Mouse (Mus musculus): ENCODE results near the gene Otud7a. TPM values are rescaled to one million over a fixed set of nuclear protein-coding genes. Genes with fewer than 3 reads are reported as not detected.

Gene Otud7a
- 0.14 TPM in 1 of 2 replicates, not detected in the other for polyA plus RNA-seq (2016; fragmentation: Nextera tagmentation; extraction: Ambion mirVana)

DNA sequence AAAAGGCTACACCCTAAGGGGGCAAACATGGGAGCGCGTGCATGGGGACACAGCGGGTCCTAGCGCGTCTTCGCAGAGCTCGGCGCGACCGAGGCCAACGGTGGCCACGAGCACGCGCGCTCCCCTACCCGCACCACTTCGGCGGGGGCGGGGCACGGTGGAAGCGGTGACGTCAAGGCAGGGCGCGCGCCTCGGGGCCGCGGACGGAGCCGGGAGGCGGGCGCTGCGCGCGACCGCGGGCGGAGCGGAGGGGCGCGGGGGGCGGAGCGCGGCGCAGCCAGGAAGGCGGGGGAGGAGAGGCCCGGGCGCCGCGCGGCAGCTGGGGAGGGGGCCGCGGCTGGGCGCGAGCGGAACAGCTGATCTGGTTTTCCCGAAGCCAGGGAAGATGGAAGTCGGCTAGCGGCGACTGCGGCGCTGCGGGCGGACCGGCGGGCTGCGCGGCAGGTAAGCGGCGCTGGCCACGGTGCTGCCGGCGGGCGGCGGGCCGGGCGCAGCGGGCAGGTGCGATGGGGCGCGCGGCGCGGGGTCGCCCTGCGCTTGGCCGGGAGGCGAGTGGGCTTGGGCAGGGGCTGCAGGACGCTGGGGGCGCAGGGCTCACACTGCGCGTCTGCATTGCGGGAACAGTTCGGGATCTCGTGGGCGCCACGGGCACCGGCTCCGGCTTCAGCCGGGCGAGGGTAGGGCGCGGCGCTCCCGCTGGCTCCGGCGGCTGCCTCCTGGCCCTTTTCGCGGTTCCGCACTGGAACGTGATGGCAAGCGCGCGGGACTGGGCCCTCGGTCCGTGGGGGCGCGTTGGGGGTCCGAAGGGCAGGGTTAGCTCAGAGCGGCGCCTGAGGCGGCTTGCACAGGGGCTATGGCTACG lies at the start of gene Otud7a:
Gene Otud7a, plus strand, starts transcription at position 268 of the 862 bp plus-strand sequence.
- no peak within 1 kb of the TSS for H3K27ac ChIP-seq
- no peaks in the 10 kb centered on the region for H3K9me3 ChIP-seq
- no peaks in the 10 kb centered on the region for H3K36me3 ChIP-seq
- peaks cover 10% of the 10 kb centered on the region; the same call in 1 of the 2 replicates for H3K4me1 ChIP-seq
- peak; percentile 78 for DNase-seq (ENCODE audit: low spot score)
- under 1% methylated on average over 112 of the region's 123 CpGs for WGBS
- H3K27me3 ChIP-seq (ENCODE audit: insufficient read depth, poor library complexity, severe bottlenecking), result peaks cover 33% of the 10 kb centered on the region
- H3K4me3 ChIP-seq, result peak within 1 kb of the TSS; percentile 71

DNA sequence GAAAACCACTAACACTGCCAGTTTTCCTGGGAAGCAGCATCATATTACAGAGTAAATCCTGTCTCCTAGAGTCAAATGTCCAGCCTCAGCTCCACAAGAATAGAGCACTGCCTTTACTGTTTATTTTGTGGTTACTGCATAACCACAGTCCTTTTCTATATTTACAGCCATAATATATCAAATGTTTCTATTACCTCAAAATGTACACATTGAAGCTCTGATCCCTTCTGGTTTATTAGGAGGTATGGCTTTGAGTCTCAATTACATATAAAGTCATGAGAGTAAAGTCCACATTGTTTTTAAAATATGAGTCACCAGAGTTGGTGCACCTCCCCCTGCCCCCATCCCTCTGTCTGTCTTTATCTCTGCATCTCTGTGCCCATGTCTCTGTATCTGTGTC lies 38.6 kb upstream of the Otud7a start:
- no peaks in the 10 kb centered on the region for H3K36me3 ChIP-seq
- H3K27ac ChIP-seq, result no peak overlapping the region
- no peak overlapping the region for H3K4me3 ChIP-seq
- no peak for DNase-seq (ENCODE audit: low spot score)
- H3K4me1 ChIP-seq, result no peaks in the 10 kb centered on the region
- H3K27me3 ChIP-seq (ENCODE audit: insufficient read depth, poor library complexity, severe bottlenecking), result no peaks in the 10 kb centered on the region
- H3K9me3 ChIP-seq, result no peaks in the 10 kb centered on the region

DNA sequence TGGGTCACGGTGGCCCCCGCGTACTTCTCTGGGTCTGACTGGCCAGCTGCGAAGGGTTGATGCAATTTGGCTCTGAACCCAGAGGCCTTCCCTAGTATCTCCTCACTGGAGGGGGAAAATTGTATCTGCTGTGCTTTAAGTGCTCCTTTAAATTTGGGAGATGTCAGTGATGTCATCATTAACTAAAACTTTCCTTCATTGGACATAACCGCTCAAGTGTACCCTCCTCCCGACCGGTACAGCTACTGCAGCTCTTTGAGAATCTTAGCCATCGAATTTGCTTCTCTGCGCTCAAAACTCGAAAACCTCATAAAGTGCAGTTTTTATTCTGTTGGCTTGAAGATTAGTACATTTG lies 772 bp downstream of the Otud7a start:
- H3K4me1 ChIP-seq, result peaks cover 10% of the 10 kb centered on the region; the same call in 1 of the 2 replicates
- H3K36me3 ChIP-seq, result no peaks in the 10 kb centered on the region
- 29% methylated on average over 10 of the region's 10 CpGs for WGBS
- H3K4me3 ChIP-seq, result peak overlapping the region; percentile 71
- no peak overlapping the region for H3K27ac ChIP-seq
- no peaks in the 10 kb centered on the region for H3K9me3 ChIP-seq
- H3K27me3 ChIP-seq (ENCODE audit: insufficient read depth, poor library complexity, severe bottlenecking), result peaks cover 33% of the 10 kb centered on the region
- DNase-seq (ENCODE audit: low spot score), result no peak

DNA sequence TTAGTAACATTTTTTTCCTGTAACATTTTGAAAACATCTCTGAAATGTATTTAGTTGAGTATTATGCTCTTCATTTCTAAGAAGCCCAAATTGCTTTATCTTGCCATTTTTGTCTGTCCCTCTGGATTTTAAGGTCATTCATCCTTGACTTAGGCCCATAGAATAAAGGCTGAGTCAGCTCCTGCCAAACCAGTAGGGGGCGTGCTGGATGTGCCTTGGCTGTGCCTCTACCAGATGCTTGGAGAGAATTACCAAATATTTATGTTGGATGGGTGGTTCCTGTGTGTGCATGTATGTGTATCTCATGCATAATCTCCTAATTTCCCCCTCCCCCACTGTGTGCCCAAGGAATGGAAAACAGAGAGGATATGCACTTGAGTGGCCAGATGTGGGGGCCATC lies 2.4 kb downstream of the Otud7a start:
- 26% methylated on average over 1 of the region's 1 CpGs for WGBS
- H3K9me3 ChIP-seq, result no peaks in the 10 kb centered on the region
- H3K36me3 ChIP-seq, result no peaks in the 10 kb centered on the region
- H3K27me3 ChIP-seq (ENCODE audit: insufficient read depth, poor library complexity, severe bottlenecking), result peaks cover 33% of the 10 kb centered on the region
- no peak overlapping the region for H3K27ac ChIP-seq
- no peak overlapping the region for H3K4me3 ChIP-seq
- peaks cover 10% of the 10 kb centered on the region; the same call in 1 of the 2 replicates for H3K4me1 ChIP-seq
- no peak for DNase-seq (ENCODE audit: low spot score)

DNA sequence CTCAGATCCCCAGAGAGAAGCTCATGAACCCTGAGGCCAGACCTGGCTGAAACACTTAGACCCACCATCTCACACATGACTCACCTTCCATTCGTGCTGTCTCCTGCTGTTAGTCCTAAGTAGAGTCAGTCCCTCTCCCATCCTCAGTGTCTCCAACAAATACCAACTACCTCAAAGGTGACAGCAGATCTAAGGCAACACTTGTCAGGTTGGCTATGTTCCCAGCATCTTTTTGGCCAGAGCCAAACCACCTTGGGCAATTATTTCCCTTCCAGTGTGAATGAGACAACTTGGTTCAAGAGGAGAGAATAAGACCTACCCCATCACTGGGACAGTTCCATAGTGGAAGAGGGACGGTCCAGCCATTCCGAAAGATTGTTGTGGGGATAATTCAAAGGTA lies 10.7 kb downstream of the Otud7a start:
- no peaks in the 10 kb centered on the region for H3K4me1 ChIP-seq
- H3K9me3 ChIP-seq, result no peaks in the 10 kb centered on the region
- 77% methylated on average over 3 of the region's 3 CpGs for WGBS
- DNase-seq (ENCODE audit: low spot score), result no peak
- no peaks in the 10 kb centered on the region for H3K27me3 ChIP-seq (ENCODE audit: insufficient read depth, poor library complexity, severe bottlenecking)
- H3K36me3 ChIP-seq, result no peaks in the 10 kb centered on the region
- H3K4me3 ChIP-seq, result no peak overlapping the region
- no peak overlapping the region for H3K27ac ChIP-seq

DNA sequence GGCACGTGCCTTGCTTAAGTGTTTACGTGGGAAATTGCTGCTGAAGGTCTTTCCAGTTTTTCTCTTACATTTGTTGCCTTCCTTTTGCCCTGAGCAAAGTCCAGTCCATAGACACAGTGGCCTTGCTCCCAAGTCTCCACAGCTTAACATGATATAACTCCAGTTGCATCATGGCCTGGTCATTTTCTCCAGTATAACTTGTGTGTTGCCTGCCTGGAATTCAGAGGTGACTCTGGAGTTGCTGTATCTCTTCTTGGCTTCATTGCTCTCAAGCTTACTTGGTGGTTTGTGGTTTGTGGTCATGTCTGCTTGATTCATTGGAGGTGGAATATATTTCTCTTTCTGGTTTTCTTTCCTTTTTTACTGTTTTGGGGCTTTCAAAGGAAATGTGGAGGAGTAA lies 17.7 kb downstream of the Otud7a start:
- Histone ChIP-seq H3K9me3 (no peaks in the 10 kb centered on the region), H3K36me3 (no peaks in the 10 kb centered on the region), H3K4me1 (no peaks in the 10 kb centered on the region), H3K27me3 (ENCODE audit: insufficient read depth, poor library complexity, severe bottlenecking) (no peaks in the 10 kb centered on the region), H3K27ac (no peak overlapping the region), H3K4me3 (no peak overlapping the region)
- WGBS, result 62% methylated on average over 2 of the region's 2 CpGs
- no peak for DNase-seq (ENCODE audit: low spot score)

DNA sequence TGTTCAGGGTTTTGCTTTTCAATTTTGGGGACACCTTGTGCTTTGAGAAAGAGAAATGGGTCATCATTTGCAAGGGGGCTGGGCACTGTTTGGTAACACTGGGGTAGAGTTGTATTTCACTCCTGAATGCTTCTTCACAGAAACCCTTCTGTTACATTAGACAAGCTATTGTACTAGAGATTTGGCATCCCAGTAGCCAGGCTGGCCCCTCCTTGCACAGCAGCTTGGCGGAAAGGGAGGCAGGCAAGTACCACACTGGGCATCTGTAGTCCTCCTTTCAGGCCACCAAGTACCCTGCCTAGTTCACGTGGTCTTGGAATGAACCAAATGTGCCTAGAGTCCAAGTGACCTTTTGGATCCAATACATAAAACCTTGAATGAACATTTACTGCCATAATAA lies 18.1 kb downstream of the Otud7a start:
- Histone ChIP-seq H3K27ac (no peak overlapping the region), H3K4me3 (no peak overlapping the region), H3K9me3 (no peaks in the 10 kb centered on the region), H3K27me3 (ENCODE audit: insufficient read depth, poor library complexity, severe bottlenecking) (no peaks in the 10 kb centered on the region), H3K4me1 (no peaks in the 10 kb centered on the region), H3K36me3 (no peaks in the 10 kb centered on the region)
- no peak for DNase-seq (ENCODE audit: low spot score)
- WGBS, result 73% methylated on average over 2 of the region's 2 CpGs

DNA sequence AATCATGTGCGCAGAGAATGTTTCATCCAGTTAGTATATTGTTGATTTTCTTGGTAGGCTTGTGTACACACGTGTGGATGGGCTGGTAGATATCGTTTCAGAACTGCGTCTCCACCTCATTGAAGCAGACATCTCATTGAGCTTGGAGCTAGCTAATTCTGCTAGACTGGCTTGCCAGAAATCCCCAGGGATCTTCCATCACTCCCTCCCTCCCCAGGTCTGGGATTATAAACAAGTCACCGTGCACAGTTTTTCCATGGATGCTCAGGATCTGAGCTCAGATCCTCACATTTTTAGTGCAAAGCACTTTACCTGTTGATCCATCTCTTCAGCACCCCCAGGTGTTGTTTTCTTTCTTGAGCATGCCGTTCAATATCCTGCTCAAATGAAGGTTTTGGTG lies 22.2 kb downstream of the Otud7a start:
- Histone ChIP-seq H3K36me3 (no peaks in the 10 kb centered on the region), H3K9me3 (no peaks in the 10 kb centered on the region), H3K4me1 (no peaks in the 10 kb centered on the region), H3K4me3 (no peak overlapping the region), H3K27me3 (ENCODE audit: insufficient read depth, poor library complexity, severe bottlenecking) (no peaks in the 10 kb centered on the region), H3K27ac (no peak overlapping the region)
- no peak for DNase-seq (ENCODE audit: low spot score)
- 82% methylated on average over 6 of the region's 6 CpGs for WGBS

DNA sequence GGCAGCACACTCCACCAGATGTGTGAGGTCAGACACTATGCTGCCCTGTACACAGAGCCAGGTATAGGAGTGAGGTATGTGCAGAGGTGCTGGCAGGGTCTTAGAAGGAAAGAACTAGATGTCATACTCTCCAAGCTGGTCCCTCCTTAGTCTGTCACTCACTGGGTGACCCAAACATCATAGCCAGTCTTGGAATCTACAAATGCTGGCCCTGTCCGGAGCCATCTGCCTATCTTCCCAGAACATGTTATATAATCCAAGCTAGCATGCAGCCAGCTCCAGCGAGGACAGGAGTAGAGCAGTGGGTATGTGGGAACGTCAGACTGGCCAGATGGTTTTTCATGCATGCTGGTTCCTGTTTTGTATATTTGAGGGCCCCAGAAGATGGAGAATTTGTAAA lies 23.7 kb downstream of the Otud7a start:
- 73% methylated on average over 3 of the region's 3 CpGs for WGBS
- H3K4me3 ChIP-seq, result no peak overlapping the region
- no peak overlapping the region for H3K27ac ChIP-seq
- no peak for DNase-seq (ENCODE audit: low spot score)
- H3K36me3 ChIP-seq, result no peaks in the 10 kb centered on the region
- H3K27me3 ChIP-seq (ENCODE audit: insufficient read depth, poor library complexity, severe bottlenecking), result no peaks in the 10 kb centered on the region
- H3K9me3 ChIP-seq, result no peaks in the 10 kb centered on the region
- H3K4me1 ChIP-seq, result no peaks in the 10 kb centered on the region

DNA sequence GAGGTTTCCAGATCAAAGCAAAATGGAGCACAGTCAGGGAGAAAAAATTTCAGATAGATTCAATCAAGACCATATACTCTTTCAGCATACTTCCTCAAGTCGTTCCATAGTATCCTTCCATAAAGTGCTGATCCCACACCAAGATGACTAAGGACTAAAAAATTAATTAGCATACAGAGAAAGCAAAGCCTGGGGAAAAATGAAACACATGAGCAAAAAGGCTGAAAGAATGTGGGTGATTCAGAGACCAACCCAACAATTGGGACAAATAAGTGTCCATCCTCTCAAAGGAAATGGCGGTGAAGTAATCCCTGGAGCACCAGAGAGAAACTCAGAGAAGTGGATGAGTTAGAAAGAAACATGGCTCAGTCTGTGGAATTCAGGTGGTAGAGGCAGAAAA lies 38.5 kb downstream of the Otud7a start:
- 81% methylated on average over 2 of the region's 2 CpGs for WGBS
- Histone ChIP-seq H3K4me1 (no peaks in the 10 kb centered on the region), H3K27me3 (ENCODE audit: insufficient read depth, poor library complexity, severe bottlenecking) (no peaks in the 10 kb centered on the region), H3K36me3 (no peaks in the 10 kb centered on the region), H3K4me3 (no peak overlapping the region), H3K27ac (no peak overlapping the region), H3K9me3 (no peaks in the 10 kb centered on the region)
- no peak for DNase-seq (ENCODE audit: low spot score)

DNA sequence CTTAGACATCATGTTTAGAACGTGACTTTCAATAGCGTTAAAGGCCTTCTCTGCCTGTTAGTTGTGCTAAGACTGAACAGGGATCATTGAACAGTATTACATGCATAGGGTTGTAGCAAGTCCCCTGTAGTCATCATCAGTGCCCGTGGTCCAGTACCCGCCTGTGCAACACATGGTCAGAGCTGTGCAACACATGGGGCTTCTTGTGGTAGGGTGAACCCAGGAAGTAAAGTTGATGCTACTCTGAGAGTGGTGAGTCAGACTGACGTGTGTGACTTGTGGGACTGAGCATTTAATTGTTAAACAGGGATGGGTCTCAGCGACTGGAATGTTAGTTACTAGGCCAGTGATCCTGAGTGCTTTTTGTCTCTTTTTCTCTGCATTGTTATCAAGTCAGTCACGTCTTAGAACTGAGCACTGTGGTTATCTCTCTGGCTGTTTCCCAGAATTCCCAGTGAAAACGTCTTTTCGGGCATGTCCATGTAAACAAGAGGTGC lies 52.5 kb downstream of the Otud7a start:
- Histone ChIP-seq H3K9me3 (no peaks in the 10 kb centered on the region), H3K4me3 (no peak overlapping the region), H3K36me3 (no peaks in the 10 kb centered on the region), H3K4me1 (no peaks in the 10 kb centered on the region), H3K27ac (no peak overlapping the region), H3K27me3 (ENCODE audit: insufficient read depth, poor library complexity, severe bottlenecking) (no peaks in the 10 kb centered on the region)
- DNase-seq (ENCODE audit: low spot score), result no peak
- WGBS, result 68% methylated on average over 9 of the region's 9 CpGs

DNA sequence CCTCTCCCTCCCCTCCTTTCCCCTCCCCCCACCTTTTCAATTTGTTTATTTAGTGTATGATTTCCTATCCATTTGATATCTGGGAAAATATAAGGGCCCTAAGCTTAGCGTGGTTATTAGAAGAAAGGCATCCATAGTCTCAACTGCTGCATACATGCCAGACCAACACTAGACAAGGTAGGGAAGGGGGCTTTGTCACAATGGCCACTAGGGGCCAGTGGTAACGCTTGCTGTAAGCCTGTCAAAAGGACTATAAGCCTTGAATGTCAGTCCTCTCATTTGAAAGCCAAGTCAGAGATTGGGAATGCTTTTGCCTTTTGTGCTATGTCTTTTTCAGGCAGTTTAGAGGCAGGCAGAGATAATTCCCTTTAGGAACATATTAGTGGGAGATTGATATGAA lies 59.7 kb downstream of the Otud7a start:
- DNase-seq (ENCODE audit: low spot score), result no peak
- 25% methylated on average over 2 of the region's 2 CpGs for WGBS

DNA sequence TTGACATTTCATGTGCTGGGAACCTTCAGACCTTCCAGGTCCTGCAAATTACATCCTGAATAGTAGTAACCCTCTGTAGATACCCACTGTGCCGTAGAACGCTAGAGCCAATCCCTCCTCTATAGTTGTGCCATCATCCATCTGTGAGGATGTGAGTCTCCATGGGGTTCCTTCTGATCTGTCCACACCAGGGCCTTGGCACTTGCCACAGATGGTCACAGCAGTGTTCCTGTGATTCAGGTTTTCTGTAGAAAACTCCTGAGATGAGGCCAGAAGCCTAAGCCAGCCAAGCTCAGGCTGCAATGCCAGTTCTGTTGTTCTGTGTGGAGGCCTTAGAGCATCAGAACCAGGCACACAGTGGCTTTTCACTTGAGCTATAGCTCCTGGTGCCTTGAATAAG lies 63.5 kb downstream of the Otud7a start:
- DNase-seq (ENCODE audit: low spot score), result no peak
- 88% methylated on average over 2 of the region's 2 CpGs for WGBS
- no peak overlapping the region for H3K4me3 ChIP-seq

More for the DNA sequence above, 59.7 kb downstream of the Otud7a start:
- no peaks in the 10 kb centered on the region for H3K4me1 ChIP-seq
- H3K4me3 ChIP-seq, result no peak overlapping the region
- H3K36me3 ChIP-seq, result no peaks in the 10 kb centered on the region
- H3K27me3 ChIP-seq (ENCODE audit: insufficient read depth, poor library complexity, severe bottlenecking), result no peaks in the 10 kb centered on the region
- no peak overlapping the region for H3K27ac ChIP-seq
- no peaks in the 10 kb centered on the region for H3K9me3 ChIP-seq

More for the DNA sequence above, 63.5 kb downstream of the Otud7a start:
- no peak overlapping the region for H3K27ac ChIP-seq
- no peaks in the 10 kb centered on the region for H3K36me3 ChIP-seq
- no peaks in the 10 kb centered on the region for H3K4me1 ChIP-seq
- H3K27me3 ChIP-seq (ENCODE audit: insufficient read depth, poor library complexity, severe bottlenecking), result no peaks in the 10 kb centered on the region
- no peaks in the 10 kb centered on the region for H3K9me3 ChIP-seq

Measured in heart, embryonic 10.5 days (tissue).